Mouse (Mus musculus) CH12.LX (cell line): ENCODE measurements at regions not wholly inside any gene's neighbourhood (a gene's known extent, or its start where the extent isn't known, plus 50 kb on each side); places are given as distances from the start of the nearest gene placed in this dataset.

Experiments
- DNase-seq: peaks from one replicate; pipeline ENCODE4 v3.0.0-alpha.2; 2013; ENCODE audit errors: extremely low read depth
- H3K27ac ChIP-seq: 2 replicates; pipeline ENCODE4 v1.5.1; 2012; ENCODE audit warnings: low read depth, mild to moderate bottlenecking, control low read depth, moderate library complexity; ENCODE audit not compliant: insufficient read depth
- H3K27me3 ChIP-seq: replicated peaks from 2 replicates; pipeline ENCODE3; 2012; ENCODE audit warnings: inconsistent platforms
- H3K36me3 ChIP-seq, 2 experiments: replicated peaks in 1 of 2; 2 replicates each; pipeline versions ENCODE3 to v1.6.1; 2012; ENCODE audit warnings: inconsistent platforms in 1 of 2, low read length in 1 of 2, mild to moderate bottlenecking in 1 of 2, mixed read lengths in 1 of 2, moderate library complexity in 1 of 2; ENCODE audit not compliant: control insufficient read depth in 1 of 2, insufficient read depth in 1 of 2
- H3K4me1 ChIP-seq, 2 experiments: 2 replicates each; pipeline ENCODE4 v1.6.1; 2012; ENCODE audit warnings: inconsistent platforms in 1 of 2, moderate library complexity in 1 of 2; ENCODE audit not compliant: insufficient read depth in 2 of 2, control insufficient read depth in 1 of 2
- H3K4me2 ChIP-seq: 2 replicates; pipeline ENCODE4 v1.6.1; 2012; ENCODE audit warnings: low read depth, mild to moderate bottlenecking, control low read depth; ENCODE audit not compliant: poor library complexity, insufficient read depth, severe bottlenecking
- H3K4me3 ChIP-seq, 3 experiments: fragments of 150-350 bp in 1 of 3; sonication (generic) in 1 of 3; replicated peaks in 1 of 3; 2 replicates each; pipeline versions ENCODE3 to v1.5.1; 2011 to 2012; ENCODE audit warnings: low read depth in 2 of 3, low read length in 2 of 3, mild to moderate bottlenecking in 2 of 3, moderate library complexity in 2 of 3, control low read depth in 1 of 3, improper control_type of control experiment in 1 of 3, inconsistent platforms in 1 of 3, mixed read lengths in 1 of 3; ENCODE audit not compliant: poor library complexity in 1 of 3
- H3K79me2 ChIP-seq: replicated peaks from 2 replicates; pipeline ENCODE4 v1.6.1; 2012; ENCODE audit warnings: mild to moderate bottlenecking, moderate library complexity; ENCODE audit not compliant: control insufficient read depth, poor library complexity, insufficient read depth, severe bottlenecking; ENCODE audit errors: extremely low read depth
- H3K9ac ChIP-seq: 2 replicates; pipeline ENCODE4 v1.6.1; 2012; ENCODE audit warnings: low read depth, mild to moderate bottlenecking, control low read depth, moderate library complexity; ENCODE audit not compliant: insufficient read depth
- H3K9me3 ChIP-seq: replicated peaks from 2 replicates; pipeline ENCODE3; 2012; ENCODE audit warnings: low read length, inconsistent platforms, mixed read lengths
- BHLHE40 ChIP-seq: IDR thresholded peaks from 2 replicates; pipeline ENCODE4 v1.6.1; 2011; ENCODE audit warnings: mild to moderate bottlenecking, low read depth, low read length, improper control_type of control experiment
- CHD1 ChIP-seq: IDR thresholded peaks from 2 replicates; pipeline ENCODE4 v1.6.1; 2012; ENCODE audit warnings: low read depth, low read length, improper control_type of control experiment, inconsistent platforms
- CTCF ChIP-seq, 2 experiments: IDR thresholded peaks in 1 of 2; conservative IDR thresholded peaks in 1 of 2; 2 replicates each; pipeline ENCODE4 v1.5.1; 2011 to 2012; ENCODE audit warnings: low read depth in 2 of 2, low read length in 2 of 2, improper control_type of control experiment in 1 of 2, inconsistent platforms in 1 of 2, mild to moderate bottlenecking in 1 of 2, moderate library complexity in 1 of 2
- ELF1 ChIP-seq: IDR thresholded peaks from 2 replicates; pipeline ENCODE4 v1.6.1; 2014; ENCODE audit warnings: low read depth, mild to moderate bottlenecking, inconsistent platforms, low read length, improper control_type of control experiment
- ETS1 ChIP-seq: conservative IDR thresholded peaks from 2 replicates; pipeline ENCODE4 v1.6.1; 2012; ENCODE audit warnings: low read depth, mild to moderate bottlenecking, inconsistent platforms, low read length, improper control_type of control experiment, moderate library complexity
- GABPA ChIP-seq: IDR thresholded peaks from 2 replicates; pipeline ENCODE4 v1.6.1; 2012; ENCODE audit warnings: low read depth, low read length, improper control_type of control experiment, inconsistent platforms; ENCODE audit not compliant: insufficient replicate concordance
- HCFC1 ChIP-seq: IDR thresholded peaks from 2 replicates; pipeline ENCODE4 v1.6.1; 2012; ENCODE audit warnings: low read depth, mild to moderate bottlenecking, inconsistent platforms, low read length, improper control_type of control experiment
- MYC ChIP-seq: IDR thresholded peaks from 2 replicates; pipeline ENCODE4 v1.6.1; 2011; ENCODE audit warnings: low read depth, mild to moderate bottlenecking, improper control_type of control experiment, low read length
- NELFE ChIP-seq: IDR thresholded peaks from 2 replicates; pipeline ENCODE4 v1.6.1; 2011; ENCODE audit warnings: low read depth, low read length, improper control_type of control experiment
- PAX5 ChIP-seq: IDR thresholded peaks from 2 replicates; pipeline ENCODE4 v1.6.1; 2012; ENCODE audit warnings: low read length, inconsistent platforms, mixed read lengths
- POLR2A ChIP-seq: IDR thresholded peaks from 2 replicates; pipeline ENCODE4 v1.6.1; 2011; ENCODE audit warnings: low read depth, mild to moderate bottlenecking, improper control_type of control experiment, low read length
- POLR2AphosphoS2 ChIP-seq: IDR thresholded peaks from 2 replicates; pipeline ENCODE4 v1.6.1; 2011; ENCODE audit warnings: low read depth, low read length, improper control_type of control experiment
- RAD21 ChIP-seq: IDR thresholded peaks from 2 replicates; pipeline ENCODE4 v1.6.1; 2011; ENCODE audit warnings: low read depth, mild to moderate bottlenecking, low read length, improper control_type of control experiment, moderate library complexity
- RCOR1 ChIP-seq: conservative IDR thresholded peaks from 2 replicates; pipeline ENCODE4 v1.6.1; 2012; ENCODE audit warnings: low read depth, mild to moderate bottlenecking, inconsistent platforms, low read length, improper control_type of control experiment
- SMC3 ChIP-seq: IDR thresholded peaks from 2 replicates; pipeline ENCODE4 v1.6.1; 2011; ENCODE audit warnings: low read depth, low read length, improper control_type of control experiment
- TBP ChIP-seq: conservative IDR thresholded peaks from 2 replicates; pipeline ENCODE4 v1.6.1; 2011; ENCODE audit warnings: low read depth, low read length, improper control_type of control experiment
- TCF12 ChIP-seq: IDR thresholded peaks from 2 replicates; pipeline ENCODE4 v1.6.1; 2014; ENCODE audit warnings: low read depth, mild to moderate bottlenecking, inconsistent platforms, low read length, improper control_type of control experiment
- USF1 ChIP-seq: IDR thresholded peaks from 2 replicates; pipeline ENCODE4 v1.6.1; 2014; ENCODE audit warnings: low read depth, mild to moderate bottlenecking, inconsistent platforms, low read length, improper control_type of control experiment
- ZC3H11A ChIP-seq: IDR thresholded peaks from 2 replicates; pipeline ENCODE4 v1.6.1; 2012; ENCODE audit warnings: low read depth, mild to moderate bottlenecking, inconsistent platforms, low read length, improper control_type of control experiment
- ZKSCAN1 ChIP-seq: IDR thresholded peaks from 2 replicates; pipeline ENCODE4 v1.6.1; 2012; ENCODE audit warnings: low read depth, inconsistent platforms, low read length, improper control_type of control experiment, borderline replicate concordance
- dilution Hi-C: fragments of 300-500 bp; cut with MboI; formaldehyde crosslinking; loops from 2 replicates; pipeline ENCODE4 v1.14.3; 2020; ENCODE audit warnings: low sequenced_read_pairs; ENCODE audit not compliant: extremely low pct_unique_long_range_greater_than_20kb, extremely low pct_ligation_motif_present
- in situ Hi-C: fragments of 300-500 bp; cut with MboI; formaldehyde crosslinking; loops from 3 replicates; pipeline ENCODE4 v1.14.3; 2019; ENCODE audit warnings: low sequenced_read_pairs, low pct_ligation_motif_present, low pct_unique_long_range_greater_than_20kb, mixed read lengths

GRCm38 (mm10) chr13:90798381-90798780, 106.8 kb downstream of the Atp6ap1l start:
- H3K9ac ChIP-seq, result no peak overlapping the region
- TF ChIP-seq ETS1 (no peak), RAD21 (no peak), POLR2AphosphoS2 (no peak), BHLHE40 (no peak), HCFC1 (no peak), RCOR1 (no peak), ZC3H11A (no peak), MYC (no peak), ZKSCAN1 (no peak)
- no peaks in the 10 kb centered on the region for H3K9me3 ChIP-seq
- H3K4me3 ChIP-seq, result no peak overlapping the region
- dilution Hi-C loops (no loop called here), in situ Hi-C loops (no loop called here)
- no peaks in the 10 kb centered on the region for H3K4me1 ChIP-seq
- H3K27me3 ChIP-seq, result no peaks in the 10 kb centered on the region
- no peak overlapping the region for H3K4me2 ChIP-seq
- H3K27ac ChIP-seq, result no peak overlapping the region
- DNase-seq, result no peak
- H3K36me3 ChIP-seq, result no peaks in the 10 kb centered on the region
- no peaks in the 10 kb centered on the region for H3K79me2 ChIP-seq

DNA sequence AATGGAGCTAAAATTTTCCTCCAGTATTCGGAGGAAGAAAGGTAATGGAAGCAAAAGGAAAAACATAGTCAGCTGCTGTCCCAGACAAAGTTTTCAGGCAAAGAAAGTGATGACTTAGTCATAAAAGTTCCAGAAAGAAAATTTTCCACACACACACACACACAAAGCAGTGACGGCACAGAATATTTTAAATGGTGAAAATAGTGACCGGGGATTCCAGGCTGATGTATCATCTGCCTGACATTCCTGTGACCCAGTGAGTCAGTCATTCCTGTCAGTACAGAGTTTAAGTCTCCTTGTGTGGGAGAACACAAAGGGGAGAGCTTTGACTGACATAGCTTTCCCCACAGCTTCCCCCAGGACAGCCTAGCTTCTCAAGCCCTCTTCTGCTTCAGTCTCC, 107.9 kb downstream of the Atp6ap1l start:
- in situ Hi-C loops (no loop called here), dilution Hi-C loops (no loop called here)
- Histone ChIP-seq H3K79me2 (no peaks in the 10 kb centered on the region), H3K4me3 (no peak overlapping the region), H3K9me3 (no peaks in the 10 kb centered on the region), H3K27ac (no peak overlapping the region), H3K4me1 (no peaks in the 10 kb centered on the region), H3K36me3 (no peaks in the 10 kb centered on the region), H3K4me2 (no peak overlapping the region), H3K27me3 (no peaks in the 10 kb centered on the region), H3K9ac (no peak overlapping the region)
- TF ChIP-seq POLR2A, result no peak
- no peak for TF ChIP-seq CHD1
- TF ChIP-seq USF1, result no peak
- TF ChIP-seq ELF1, result no peak
- TF ChIP-seq PAX5, result no peak
- no peak for TF ChIP-seq CTCF (conservative IDR thresholded peaks at IDR 0.05 in 1 of 2, IDR thresholded peaks at IDR 0.05 in 1 of 2; ENCODE audit: low read depth in 2 of 2, low read length in 2 of 2)
- no peak for TF ChIP-seq NELFE
- TF ChIP-seq RAD21, result no peak
- no peak for TF ChIP-seq POLR2AphosphoS2
- no peak for DNase-seq

- no peak overlapping the region for H3K9ac ChIP-seq
- DNase-seq, result no peak
- TF ChIP-seq TBP (no peak), SMC3 (no peak), TCF12 (no peak), GABPA (no peak)
- no peaks in the 10 kb centered on the region for H3K9me3 ChIP-seq
- H3K4me2 ChIP-seq, result no peak overlapping the region
- no peak overlapping the region for H3K4me3 ChIP-seq
- H3K27me3 ChIP-seq, result no peaks in the 10 kb centered on the region
- in situ Hi-C loops (no loop called here), dilution Hi-C loops (no loop called here)
- no peak overlapping the region for H3K27ac ChIP-seq
- H3K4me1 ChIP-seq, result no peaks in the 10 kb centered on the region
- H3K36me3 ChIP-seq, result no peaks in the 10 kb centered on the region
- H3K79me2 ChIP-seq, result no peaks in the 10 kb centered on the region
Measured at GRCm38 (mm10) chr13:90796809-90797208, 108.3 kb downstream of the Atp6ap1l start.
